Mouse (Mus musculus): ENCODE measurements around the gene Scd2.
A peak's percentile ranks its signal among the peaks of the same experiment; 100 is the strongest.
"Not testable (repeated sequence)": the region's sequence is repeated elsewhere in the genome, so short reads cannot be mapped to it uniquely, and the experiment has no call there.

Gene Scd2

DNA sequence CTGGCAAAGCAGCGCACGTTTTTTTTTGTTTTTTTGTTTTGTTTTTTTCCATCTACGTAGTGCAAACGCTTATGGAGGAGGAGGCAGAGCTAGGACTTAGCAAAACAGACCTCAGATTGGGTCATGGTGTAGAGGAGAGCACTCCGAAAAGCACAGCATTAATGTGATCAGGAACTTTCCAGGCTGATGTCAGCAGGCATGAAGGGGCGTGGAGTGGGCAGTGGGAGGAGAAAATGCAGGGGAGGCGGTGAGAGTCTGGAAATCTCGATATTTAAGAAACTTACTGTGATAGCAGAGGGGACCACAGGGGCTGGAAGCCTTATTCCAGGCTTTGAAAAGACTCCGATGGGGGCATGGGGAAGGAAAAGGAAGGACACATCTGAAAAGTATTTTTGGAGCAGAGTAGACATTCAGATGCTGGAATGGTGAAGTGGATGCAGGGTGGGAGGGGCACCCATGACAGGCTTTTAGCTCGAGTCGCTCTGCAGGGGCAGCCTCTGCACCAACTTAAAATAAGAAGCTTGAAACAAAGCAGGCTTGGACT, 21.5 kb downstream of the Scd2 start:
- DNase-seq: peak; percentile 66

DNA sequence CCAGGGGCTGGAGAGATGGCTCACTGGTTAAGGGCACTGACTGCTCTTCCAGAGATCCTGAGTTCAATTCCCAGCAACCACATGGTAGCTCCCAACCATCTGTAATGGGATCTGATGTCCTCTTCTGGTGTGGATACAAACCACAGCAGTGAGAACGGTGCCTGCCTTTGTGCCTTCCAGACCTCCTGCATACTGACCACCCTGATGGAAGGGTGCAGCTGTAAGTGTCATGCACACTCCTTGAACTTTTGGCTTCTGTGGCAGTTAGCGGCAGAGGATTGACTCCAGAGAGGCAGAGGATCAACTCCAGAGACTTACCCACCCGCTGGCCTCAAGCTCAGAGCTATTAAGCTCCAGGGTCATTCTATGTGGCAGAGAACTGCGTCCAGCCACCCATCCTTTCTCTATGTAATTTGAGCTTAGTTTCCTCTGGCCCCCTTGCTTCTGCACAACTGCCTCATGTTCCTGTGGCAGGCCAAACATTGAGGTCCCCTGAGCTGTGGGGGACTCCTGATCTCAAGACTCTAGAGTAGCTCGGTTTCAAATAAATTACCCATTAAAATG, 23.4 kb downstream of the Scd2 start:
- DNase-seq: no peak

DNA sequence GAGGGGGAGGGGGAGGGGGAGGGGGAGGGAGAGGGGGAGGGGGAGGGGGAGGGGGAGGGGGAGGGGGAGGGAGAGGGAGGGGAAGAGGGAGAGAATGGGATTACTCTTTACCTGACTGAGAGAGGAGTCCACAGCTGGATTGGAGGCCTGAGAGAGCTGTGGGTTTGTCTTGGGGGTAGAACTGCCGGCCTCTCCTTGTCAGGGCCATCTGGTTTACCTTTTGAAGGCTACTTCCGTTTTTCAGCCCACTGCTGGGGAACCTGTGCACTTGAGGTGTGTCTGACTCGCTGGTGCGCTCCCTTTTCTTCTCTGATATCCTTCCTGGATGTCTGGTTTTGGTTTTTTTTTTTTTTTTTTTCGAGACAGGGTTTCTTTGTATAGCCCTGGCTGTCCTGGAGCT, 23.9 kb downstream of the Scd2 start:
- DNase-seq: no peak

DNA sequence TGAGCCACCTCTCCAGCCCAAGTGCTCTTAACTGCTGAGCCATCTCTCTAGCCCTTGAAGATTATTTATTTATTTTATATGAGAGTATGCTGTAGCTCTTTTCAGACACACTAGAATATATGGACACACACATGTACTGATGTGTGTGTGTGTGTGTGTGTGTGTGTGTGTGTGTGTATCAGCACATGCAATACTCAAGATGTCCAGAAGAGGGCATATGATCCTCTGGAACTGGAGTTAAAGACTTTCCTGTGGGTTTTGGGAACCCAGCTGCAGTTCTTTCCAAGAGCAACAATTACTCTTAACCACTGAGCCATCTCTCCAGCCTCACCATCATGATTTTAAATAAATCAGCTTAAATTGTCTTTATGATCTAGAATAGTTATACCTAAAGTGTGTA, 25.1 kb downstream of the Scd2 start:
- no peak for DNase-seq

DNA sequence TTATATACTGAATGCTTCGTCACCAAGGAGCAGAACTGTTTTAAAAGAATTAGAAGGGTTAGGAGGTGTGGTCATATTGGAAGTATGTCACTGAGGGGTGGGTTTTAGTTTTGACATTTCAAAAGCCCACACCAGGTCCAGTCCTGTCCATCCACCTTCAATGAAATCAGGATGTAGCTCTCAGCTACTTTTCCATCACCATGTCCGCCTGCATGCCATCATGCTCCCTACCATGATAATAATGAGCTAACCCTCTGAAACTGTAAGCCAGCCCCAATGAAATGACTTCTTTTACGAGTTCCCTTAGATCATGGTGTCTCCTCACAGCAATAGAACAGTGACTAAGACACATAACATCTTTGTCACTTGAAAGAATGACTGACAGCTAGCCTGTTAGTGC, 26.8 kb downstream of the Scd2 start:
- no peak for DNase-seq

DNA sequence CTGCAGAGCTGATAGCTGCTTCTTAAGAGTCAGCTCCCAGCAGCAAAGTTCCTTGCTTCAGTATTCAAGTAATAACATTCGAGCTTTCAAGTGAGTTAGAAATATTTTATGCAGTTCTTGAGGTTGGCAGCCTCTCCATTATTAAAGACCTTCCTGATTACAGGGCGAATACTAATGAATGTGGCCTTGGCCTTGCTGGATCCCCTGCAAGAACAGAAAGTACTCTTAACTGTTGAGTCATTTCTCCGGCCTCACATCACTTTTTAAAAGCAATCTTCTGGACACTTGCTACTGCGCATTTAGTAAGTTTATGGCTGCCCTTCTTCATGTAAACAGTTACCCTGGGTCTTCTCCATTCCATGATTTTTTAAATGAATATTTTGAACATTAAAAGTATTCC, 27.7 kb downstream of the Scd2 start:
- DNase-seq: no peak

DNA sequence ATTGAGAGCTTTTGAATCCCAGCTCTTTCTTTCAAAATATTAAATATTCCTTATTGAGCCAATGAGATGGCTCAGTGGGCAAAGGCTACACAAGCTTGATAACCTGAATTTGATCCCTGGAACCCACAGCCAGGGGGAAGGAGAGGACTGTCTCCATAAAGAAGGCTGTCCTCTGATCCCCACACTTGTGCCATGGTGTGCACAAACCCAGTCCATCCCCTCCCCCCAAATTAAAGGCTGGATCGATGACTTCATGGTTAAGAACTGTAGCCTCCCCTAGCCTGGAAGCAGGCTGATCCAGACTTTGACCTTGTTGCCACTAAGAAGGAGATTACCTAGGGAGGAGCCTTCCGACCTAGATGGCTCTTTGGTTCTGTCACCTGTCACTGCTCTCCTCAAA, 28.2 kb downstream of the Scd2 start:
- DNase-seq: no peak

DNA sequence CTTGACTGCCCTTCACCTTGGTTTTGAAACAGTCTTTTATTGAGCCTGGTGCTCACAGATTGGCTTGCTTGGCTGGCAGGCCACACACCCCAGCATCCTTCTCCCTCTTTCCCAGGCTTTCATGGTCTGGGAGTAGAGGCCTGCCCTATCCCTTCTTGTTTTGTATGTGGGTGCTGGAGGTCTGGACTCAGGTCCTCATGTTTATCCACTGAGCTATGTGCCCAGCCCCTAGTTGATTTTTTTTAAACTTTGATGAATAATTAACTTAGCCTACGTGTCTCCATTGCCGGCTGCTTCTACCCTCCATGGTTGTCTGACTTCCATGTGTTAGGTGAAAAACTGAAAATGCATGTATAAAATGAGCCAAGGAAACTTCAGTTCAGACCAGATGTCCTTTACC, 36.1 kb downstream of the Scd2 start:
- DNase-seq: no peak

DNA sequence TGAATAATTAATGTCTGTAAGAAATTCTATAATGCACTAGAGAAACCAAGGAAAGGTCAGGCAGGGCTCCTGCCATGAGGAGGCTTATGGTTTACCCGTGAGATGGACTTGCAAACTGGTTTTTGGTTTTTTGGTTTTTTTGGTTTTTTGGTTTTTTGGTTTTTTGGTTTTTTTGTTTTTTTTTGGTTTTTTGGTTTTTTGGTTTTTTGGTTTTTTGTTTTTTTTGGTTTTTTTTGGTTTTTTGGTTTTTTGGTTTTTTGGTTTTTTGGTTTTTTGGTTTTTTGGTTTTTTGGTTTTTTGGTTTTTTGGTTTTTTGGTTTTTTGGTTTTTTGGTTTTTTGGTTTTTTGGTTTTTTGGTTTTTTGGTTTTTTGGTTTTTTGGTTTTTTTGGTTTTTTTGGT, 37.7 kb downstream of the Scd2 start:
- not testable (repeated sequence) for DNase-seq

DNA sequence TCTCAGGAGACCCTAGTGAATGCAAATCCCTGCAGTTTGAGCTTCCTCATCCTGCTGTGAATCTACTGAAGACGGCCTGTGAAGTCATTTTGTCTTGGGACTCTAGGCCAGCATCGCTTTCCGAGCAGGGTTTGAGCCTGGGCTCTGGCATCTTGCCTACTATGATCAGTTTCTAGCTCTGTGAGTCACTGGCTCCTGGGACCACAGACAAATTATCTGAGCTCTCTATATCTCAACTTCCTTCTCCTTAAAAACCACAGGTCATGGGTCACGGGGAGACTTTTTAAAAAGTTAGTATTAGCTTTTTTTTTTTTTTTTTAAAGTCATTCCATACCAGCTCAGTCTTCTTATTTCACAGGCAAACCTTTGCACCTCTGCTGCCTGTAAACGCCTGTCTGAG, 38.4 kb downstream of the Scd2 start:
- no peak for DNase-seq

DNA sequence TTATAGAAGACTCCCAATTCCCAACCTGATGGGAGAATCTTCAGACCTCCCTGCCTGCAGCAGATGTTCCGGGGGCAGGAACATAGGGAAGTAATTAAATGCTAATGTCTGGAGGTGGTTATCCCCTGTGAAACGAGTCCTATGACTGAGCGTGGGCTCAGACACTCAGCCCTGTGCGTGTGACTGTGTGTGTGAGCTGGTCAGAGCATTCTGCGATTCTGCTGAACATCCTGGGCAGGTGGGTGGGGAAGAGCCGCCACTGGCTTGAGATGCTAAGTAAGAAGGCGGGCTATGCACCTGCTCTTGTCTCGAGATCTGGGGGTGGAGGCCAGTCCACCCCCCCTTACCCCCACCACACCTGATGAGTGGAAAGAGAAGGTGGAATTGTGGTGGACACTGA, 38.9 kb downstream of the Scd2 start:
- no peak for DNase-seq

DNA sequence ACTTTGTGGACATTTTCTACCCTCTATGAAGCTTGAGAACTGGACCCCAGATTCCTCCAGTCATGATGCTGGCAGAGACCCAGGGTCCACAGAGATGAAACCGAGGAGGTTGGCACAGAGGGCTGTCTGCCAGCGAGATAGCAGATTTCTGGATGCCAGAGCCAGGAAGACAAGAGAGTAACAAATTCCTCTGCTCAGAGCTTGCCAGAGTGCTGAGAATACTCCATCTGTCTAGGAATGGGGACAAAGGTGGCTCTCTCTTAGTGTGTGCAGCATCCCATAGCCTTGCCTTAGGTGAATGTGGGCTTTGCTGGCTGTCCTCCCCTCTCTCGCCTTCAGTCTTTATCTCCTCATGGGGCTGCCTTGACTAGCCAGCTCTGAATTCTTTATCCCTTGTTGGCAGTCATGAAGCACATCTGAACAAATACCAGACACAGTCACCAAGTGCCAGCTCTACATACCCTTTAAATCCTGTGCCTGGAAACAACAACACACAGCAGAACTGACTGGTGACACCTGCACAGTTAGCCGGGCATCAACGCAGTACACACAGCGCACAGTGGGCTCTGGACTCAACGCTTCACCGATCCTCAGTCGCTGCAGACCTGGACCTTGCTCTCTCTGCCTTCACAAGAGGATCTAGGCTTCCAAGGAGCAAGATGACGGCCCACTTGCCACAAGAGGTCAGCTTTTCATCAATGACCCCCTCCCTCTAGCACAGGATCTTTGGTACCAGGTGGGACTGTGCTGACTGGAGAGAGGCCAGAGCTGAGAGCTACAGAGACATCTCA, 39.6 kb downstream of the Scd2 start, which contains the start of gene Scd4:
Gene Scd4 (plus strand): TSS at position 260 of the 791 bp plus-strand sequence.
- no peak for DNase-seq

DNA sequence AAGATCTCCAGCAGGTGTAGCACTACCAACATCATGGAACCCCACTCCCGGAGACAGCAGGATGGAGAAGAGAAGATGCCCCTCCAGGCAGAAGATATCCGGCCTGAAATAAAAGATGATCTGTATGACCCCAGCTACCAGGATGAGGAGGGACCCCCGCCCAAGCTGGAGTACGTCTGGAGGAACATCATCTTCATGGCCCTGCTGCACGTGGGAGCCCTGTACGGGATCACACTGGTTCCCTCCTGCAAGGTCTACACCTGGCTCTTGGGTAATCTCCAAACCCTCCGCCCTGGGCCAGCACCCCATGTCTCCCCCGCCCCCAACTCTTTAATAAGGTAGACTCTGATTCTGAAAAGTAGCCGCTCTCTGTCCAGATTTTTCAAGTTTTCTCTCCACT, 40.5 kb downstream of the Scd2 start:
- no peak for DNase-seq

DNA sequence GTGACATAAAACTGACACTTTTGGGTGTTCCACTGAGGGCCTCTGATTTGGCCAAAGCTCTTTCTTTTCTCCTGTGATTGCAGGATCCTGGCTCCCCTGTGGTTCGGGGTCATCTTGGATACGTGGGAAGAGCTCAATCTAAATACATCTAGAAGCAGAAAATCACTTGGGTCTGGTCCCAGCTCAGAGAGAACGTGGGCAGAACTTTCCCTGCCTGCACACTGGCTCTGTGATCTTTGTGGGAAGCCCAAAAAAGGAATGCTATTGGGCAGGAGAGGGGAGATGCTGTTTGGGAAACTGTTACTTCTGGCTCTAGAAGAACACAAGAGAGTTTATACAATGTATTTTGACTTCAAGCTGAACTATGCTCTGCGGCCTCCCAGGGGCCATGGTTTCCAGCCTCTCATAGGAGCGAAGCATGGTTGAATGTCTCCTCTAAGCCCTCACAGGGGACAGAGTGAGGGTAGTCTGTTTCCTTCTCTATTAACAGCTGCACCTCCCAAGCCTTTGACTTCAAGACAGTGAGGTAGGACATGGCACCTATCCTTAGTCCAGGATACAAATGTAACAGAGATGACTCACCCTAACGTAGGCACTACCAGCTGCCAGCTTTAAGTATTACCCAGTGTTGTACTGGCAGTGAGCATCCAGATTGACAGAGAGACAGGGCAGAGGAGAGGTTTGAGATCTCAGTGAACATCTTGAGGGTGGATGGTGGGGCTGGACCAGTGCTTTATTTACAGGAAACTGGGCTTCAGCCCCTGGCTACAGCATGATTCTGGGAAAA, 42.6 kb downstream of the Scd2 start:
- DNase-seq: no peak

DNA sequence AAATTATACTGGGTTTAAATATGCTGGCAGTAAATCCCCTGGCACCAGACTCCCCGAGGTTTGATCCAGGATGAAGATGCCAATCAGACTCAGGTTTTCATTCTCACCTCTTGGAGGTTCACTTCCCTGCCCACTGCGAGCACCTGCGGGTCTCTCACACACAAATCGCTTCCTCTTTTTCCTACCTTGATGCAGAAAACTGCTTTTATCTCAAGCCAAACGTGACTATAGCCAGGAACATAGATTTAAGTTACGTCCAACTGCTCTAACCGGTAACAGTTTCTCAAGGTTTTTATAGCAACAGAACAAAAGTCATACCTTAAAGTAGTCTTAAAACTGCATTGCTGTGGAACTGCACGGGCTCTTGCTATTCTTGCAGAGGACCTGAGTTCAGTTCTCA, 56.2 kb downstream of the Scd2 start:
- DNase-seq: no peak

DNA sequence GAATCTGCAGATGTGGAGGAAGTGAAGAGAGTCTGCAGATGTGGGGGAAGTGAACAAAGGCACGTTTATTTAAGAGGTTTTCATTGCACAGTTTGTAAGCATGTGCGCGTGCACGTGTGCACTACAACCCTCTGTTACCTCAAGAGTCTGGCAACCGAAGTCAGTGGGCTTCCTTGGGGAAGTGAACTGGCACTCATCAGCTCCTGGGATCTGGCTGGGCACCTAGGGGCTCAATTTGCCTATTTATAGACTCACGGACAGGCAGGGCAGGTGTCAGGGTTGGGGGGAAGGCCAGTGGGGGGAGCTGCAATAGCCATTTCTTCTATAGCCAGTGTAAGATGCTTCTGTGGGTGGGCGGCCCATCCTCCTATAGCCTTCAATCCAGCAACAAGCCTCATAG, 58.3 kb downstream of the Scd2 start:
- no peak for DNase-seq

Measured in lung, adult 18-20 months (tissue).